Mouse (Mus musculus): ENCODE measurements around the gene Inpp4b. TPM values are rescaled to one million over a fixed set of nuclear protein-coding genes. Genes with fewer than 3 reads are reported as not detected.

Gene Inpp4b
- polyA plus RNA-seq, 1 experiment, result 22.6 TPM

- Histone ChIP-seq H3K27me3 (ENCODE audit: control insufficient read depth, insufficient read depth, low read length) (no peaks in the 10 kb centered on the region), H3K27ac (ENCODE audit: control insufficient read depth, insufficient read depth, low read length) (no peak overlapping the region), H3K36me3 (ENCODE audit: control insufficient read depth, insufficient read depth, low read length) (no peaks in the 10 kb centered on the region), H3K4me1 (replicated peaks; ENCODE audit: control insufficient read depth, insufficient read depth, low read length) (no peaks in the 10 kb centered on the region), H3K4me3 (ENCODE audit: control insufficient read depth, insufficient read depth, low read length) (no peak overlapping the region)
- TF ChIP-seq POLR2A (IDR thresholded peaks at IDR 0.05; ENCODE audit: control insufficient read depth, extremely low read depth, insufficient read depth, low read length, poor library complexity) (no peak), CTCF (IDR thresholded peaks at IDR 0.05; ENCODE audit: borderline replicate concordance, control insufficient read depth, extremely low read depth, insufficient read depth, low read length, poor library complexity) (no peak)
- DNase-seq, result no peak
These were observed 520.4 kb downstream of the Inpp4b start for GRCm38 (mm10) chr8:81862738-81863137.

GRCm38 (mm10) chr8:81864318-81864717 lies 522.0 kb downstream of the Inpp4b start:
- Histone ChIP-seq H3K27me3 (ENCODE audit: control insufficient read depth, insufficient read depth, low read length) (no peaks in the 10 kb centered on the region), H3K4me3 (ENCODE audit: control insufficient read depth, insufficient read depth, low read length) (no peak overlapping the region), H3K4me1 (replicated peaks; ENCODE audit: control insufficient read depth, insufficient read depth, low read length) (no peaks in the 10 kb centered on the region), H3K36me3 (ENCODE audit: control insufficient read depth, insufficient read depth, low read length) (no peaks in the 10 kb centered on the region), H3K27ac (ENCODE audit: control insufficient read depth, insufficient read depth, low read length) (no peak overlapping the region)
- no peak for TF ChIP-seq POLR2A (IDR thresholded peaks at IDR 0.05; ENCODE audit: control insufficient read depth, extremely low read depth, insufficient read depth, low read length, poor library complexity)
- TF ChIP-seq CTCF (IDR thresholded peaks at IDR 0.05; ENCODE audit: borderline replicate concordance, control insufficient read depth, extremely low read depth, insufficient read depth, low read length, poor library complexity), result no peak
- no peak for DNase-seq
- WGBS, result 89% methylated on average over 2 of the region's 2 CpGs

- Histone ChIP-seq H3K27me3 (ENCODE audit: control insufficient read depth, insufficient read depth, low read length) (no peaks in the 10 kb centered on the region), H3K4me1 (replicated peaks; ENCODE audit: control insufficient read depth, insufficient read depth, low read length) (no peaks in the 10 kb centered on the region), H3K36me3 (ENCODE audit: control insufficient read depth, insufficient read depth, low read length) (no peaks in the 10 kb centered on the region), H3K27ac (ENCODE audit: control insufficient read depth, insufficient read depth, low read length) (no peak overlapping the region), H3K4me3 (ENCODE audit: control insufficient read depth, insufficient read depth, low read length) (no peak overlapping the region)
- WGBS, result 90% methylated on average over 3 of the region's 3 CpGs
- no peak for DNase-seq
- TF ChIP-seq CTCF (IDR thresholded peaks at IDR 0.05; ENCODE audit: borderline replicate concordance, control insufficient read depth, extremely low read depth, insufficient read depth, low read length, poor library complexity) (no peak), POLR2A (IDR thresholded peaks at IDR 0.05; ENCODE audit: control insufficient read depth, extremely low read depth, insufficient read depth, low read length, poor library complexity) (no peak)
These were observed 523.3 kb downstream of the Inpp4b start for GRCm38 (mm10) chr8:81865664-81866063.

- no peak overlapping the region for H3K27ac ChIP-seq (ENCODE audit: control insufficient read depth, insufficient read depth, low read length)
- WGBS, result 89% methylated on average over 3 of the region's 3 CpGs
- DNase-seq, result no peak
These were observed 524.7 kb downstream of the Inpp4b start for GRCm38 (mm10) chr8:81867020-81867419.

GRCm38 (mm10) chr8:81870466-81870865 lies 528.1 kb downstream of the Inpp4b start:
- Histone ChIP-seq H3K27ac (ENCODE audit: control insufficient read depth, insufficient read depth, low read length) (no peak overlapping the region), H3K4me3 (ENCODE audit: control insufficient read depth, insufficient read depth, low read length) (no peak overlapping the region), H3K4me1 (replicated peaks; ENCODE audit: control insufficient read depth, insufficient read depth, low read length) (no peaks in the 10 kb centered on the region), H3K27me3 (ENCODE audit: control insufficient read depth, insufficient read depth, low read length) (no peaks in the 10 kb centered on the region), H3K36me3 (ENCODE audit: control insufficient read depth, insufficient read depth, low read length) (no peaks in the 10 kb centered on the region)
- no peak for DNase-seq
- WGBS, result 96% methylated on average over 2 of the region's 2 CpGs
- TF ChIP-seq CTCF (IDR thresholded peaks at IDR 0.05; ENCODE audit: borderline replicate concordance, control insufficient read depth, extremely low read depth, insufficient read depth, low read length, poor library complexity), result no peak
- no peak for TF ChIP-seq POLR2A (IDR thresholded peaks at IDR 0.05; ENCODE audit: control insufficient read depth, extremely low read depth, insufficient read depth, low read length, poor library complexity)

More at GRCm38 (mm10) chr8:81867020-81867419, 524.7 kb downstream of the Inpp4b start:
- TF ChIP-seq CTCF (IDR thresholded peaks at IDR 0.05; ENCODE audit: borderline replicate concordance, control insufficient read depth, extremely low read depth, insufficient read depth, low read length, poor library complexity) (no peak), POLR2A (IDR thresholded peaks at IDR 0.05; ENCODE audit: control insufficient read depth, extremely low read depth, insufficient read depth, low read length, poor library complexity) (no peak)
- H3K36me3 ChIP-seq (ENCODE audit: control insufficient read depth, insufficient read depth, low read length), result no peaks in the 10 kb centered on the region
- no peak overlapping the region for H3K4me3 ChIP-seq (ENCODE audit: control insufficient read depth, insufficient read depth, low read length)
- no peaks in the 10 kb centered on the region for H3K4me1 ChIP-seq (replicated peaks; ENCODE audit: control insufficient read depth, insufficient read depth, low read length)
- no peaks in the 10 kb centered on the region for H3K27me3 ChIP-seq (ENCODE audit: control insufficient read depth, insufficient read depth, low read length)

- Histone ChIP-seq H3K4me3 (ENCODE audit: control insufficient read depth, insufficient read depth, low read length) (no peak overlapping the region), H3K4me1 (replicated peaks; ENCODE audit: control insufficient read depth, insufficient read depth, low read length) (no peaks in the 10 kb centered on the region), H3K27ac (ENCODE audit: control insufficient read depth, insufficient read depth, low read length) (no peak overlapping the region), H3K36me3 (ENCODE audit: control insufficient read depth, insufficient read depth, low read length) (no peaks in the 10 kb centered on the region), H3K27me3 (ENCODE audit: control insufficient read depth, insufficient read depth, low read length) (no peaks in the 10 kb centered on the region)
- DNase-seq, result no peak
- no peak for TF ChIP-seq CTCF (IDR thresholded peaks at IDR 0.05; ENCODE audit: borderline replicate concordance, control insufficient read depth, extremely low read depth, insufficient read depth, low read length, poor library complexity)
- no peak for TF ChIP-seq POLR2A (IDR thresholded peaks at IDR 0.05; ENCODE audit: control insufficient read depth, extremely low read depth, insufficient read depth, low read length, poor library complexity)
- WGBS, result 96% methylated on average over 3 of the region's 3 CpGs
These were observed 537.7 kb downstream of the Inpp4b start for GRCm38 (mm10) chr8:81880071-81880470.

GRCm38 (mm10) chr8:81884195-81884594 lies 541.8 kb downstream of the Inpp4b start:
- 95% methylated on average over 5 of the region's 5 CpGs for WGBS
- Histone ChIP-seq H3K27ac (ENCODE audit: control insufficient read depth, insufficient read depth, low read length) (no peak overlapping the region), H3K4me1 (replicated peaks; ENCODE audit: control insufficient read depth, insufficient read depth, low read length) (no peaks in the 10 kb centered on the region), H3K4me3 (ENCODE audit: control insufficient read depth, insufficient read depth, low read length) (no peak overlapping the region), H3K27me3 (ENCODE audit: control insufficient read depth, insufficient read depth, low read length) (no peaks in the 10 kb centered on the region), H3K36me3 (ENCODE audit: control insufficient read depth, insufficient read depth, low read length) (no peaks in the 10 kb centered on the region)
- no peak for TF ChIP-seq CTCF (IDR thresholded peaks at IDR 0.05; ENCODE audit: borderline replicate concordance, control insufficient read depth, extremely low read depth, insufficient read depth, low read length, poor library complexity)
- TF ChIP-seq POLR2A (IDR thresholded peaks at IDR 0.05; ENCODE audit: control insufficient read depth, extremely low read depth, insufficient read depth, low read length, poor library complexity), result no peak
- no peak for DNase-seq
